Mouse (Mus musculus): Measurements from ENCODE around the gene Zfp219.

DNA sequence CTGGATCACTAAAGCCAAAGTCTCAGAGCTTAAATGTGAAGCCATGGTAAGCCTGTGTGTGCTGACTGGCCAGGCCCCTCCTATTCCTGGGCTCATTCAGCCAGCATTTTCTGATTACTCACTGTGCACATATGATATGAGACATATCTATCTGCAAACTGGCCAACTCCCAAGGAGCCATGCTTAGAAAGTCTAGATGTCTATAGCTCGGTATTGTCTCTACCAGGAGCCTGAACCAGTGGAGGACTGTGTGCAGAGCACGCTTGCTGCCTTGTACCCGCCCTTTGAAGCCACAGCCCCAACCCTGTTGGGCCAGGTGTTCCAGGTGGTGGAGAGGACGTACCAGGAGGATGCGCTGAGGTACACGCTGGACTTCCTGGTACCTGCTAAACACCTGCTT is 33.4 kb downstream of the Zfp219 start:
- TF ChIP-seq CTCF (IDR thresholded peaks at IDR 0.05; ENCODE audit: low read depth, low read length) (no peak), POLR2A (IDR thresholded peaks at IDR 0.05; ENCODE audit: borderline replicate concordance, low read depth, low read length) (no peak)

All from bone marrow macrophage, adult 2 months (primary cell).